In the genomic region with DNA sequence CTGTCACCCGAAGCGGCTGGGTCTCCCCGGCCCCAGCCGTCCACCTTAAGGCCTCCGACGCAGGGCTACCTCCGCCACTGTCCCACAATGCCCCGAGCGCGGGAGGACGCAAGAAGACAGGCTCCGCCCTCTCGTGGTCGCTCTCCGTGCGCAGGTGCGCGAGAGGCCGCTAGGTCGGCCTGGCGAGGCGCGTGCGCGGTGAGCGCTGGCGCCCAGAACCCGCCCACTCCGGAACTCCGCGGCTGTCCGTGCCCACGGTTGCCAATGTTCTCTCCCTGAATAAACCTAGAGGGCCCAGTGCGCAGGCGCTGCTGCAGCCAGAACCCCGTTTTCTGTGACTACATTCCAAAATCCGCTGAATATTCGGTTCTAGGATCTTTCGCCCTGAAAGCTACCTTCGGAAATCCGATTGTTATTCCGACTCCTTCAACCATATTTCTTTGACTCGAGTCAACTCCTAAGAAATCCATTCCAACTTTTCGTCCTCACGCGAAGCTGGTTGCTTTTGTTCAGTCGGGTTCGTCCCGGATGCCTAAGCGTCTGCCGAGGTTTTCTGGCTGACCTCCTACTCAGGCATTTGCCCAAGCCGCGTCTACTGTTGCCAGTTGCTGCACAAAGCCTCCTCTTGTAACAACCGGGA, we compare ENCODE assay signal across 8 mouse cellular contexts. TPM values are rescaled to one million over a fixed set of nuclear protein-coding genes. Genes with fewer than 3 reads are reported as not detected.
DNase-seq lines count a peak whose midpoint lies in the region; ATAC-seq and TF ChIP-seq lines count a peak whose summit lies in the region.

Gene Ppp6r1 (minus strand): TSS at position 108 of the 640 bp plus-strand sequence.

- DNase-seq in MEL (ENCODE audit: low read depth, low spot score): peak; percentile 97
- peak; percentile 97 to 99 for DNase-seq in cerebellum, adult 2 months
- DNase-seq in forebrain, postnatal 0 days: peak; percentile 99
- DNase-seq in heart, postnatal 4 days: peak; percentile 97
- peak; percentile 97 for DNase-seq in layer of hippocampus, adult 8-10 months (ENCODE audit: low spot score in 2 of 2)
- DNase-seq in ovary, adult 18-20 months (ENCODE audit: low spot score): peak; percentile 97
- DNase-seq in thymus, postnatal 0 days (ENCODE audit: low spot score): peak; percentile 99

- peaks cover 17 to 20% of the 10 kb centered on the region in 2 experiments for H3K4me1 ChIP-seq in MEL (ENCODE audit: control insufficient read depth in 1 of 2, insufficient read depth in 2 of 2, low read length in 2 of 2)
- no peaks in the 10 kb centered on the region; the same call in none of the 2 replicates for H3K4me1 ChIP-seq in cerebellum, adult 2 months (ENCODE audit: control insufficient read depth, insufficient read depth, low read length)
- peaks cover 18% of the 10 kb centered on the region for H3K4me1 ChIP-seq in forebrain, postnatal 0 days (ENCODE audit: insufficient read depth)
- H3K4me1 ChIP-seq in lung, embryonic 15.5 days: peaks cover 47% of the 10 kb centered on the region

- under 1% methylated on average over 54 of the region's 54 CpGs for WGBS in cerebellum, adult 2 months
- WGBS in forebrain, postnatal 0 days: under 1% methylated on average over 54 of the region's 54 CpGs
- WGBS in lung, embryonic 15.5 days: under 1% methylated on average over 54 of the region's 54 CpGs

- H3K4me3 ChIP-seq in MEL (ENCODE audit: control insufficient read depth in 1 of 2, insufficient read depth in 1 of 2, low read depth in 2 of 2, low read length in 2 of 2): peak within 1 kb of the TSS; percentile 79 to 85
- peak within 1 kb of the TSS; percentile 70 for H3K4me3 ChIP-seq in cerebellum, adult 2 months (replicated peaks; ENCODE audit: insufficient read depth, low read depth, low read length)
- H3K4me3 ChIP-seq in forebrain, postnatal 0 days (ENCODE audit: low read depth, low read length): peak within 1 kb of the TSS; percentile 82
- peak within 1 kb of the TSS; percentile 96 for H3K4me3 ChIP-seq in lung, embryonic 15.5 days

- peak within 1 kb of the TSS; percentile 86 for H3K9ac ChIP-seq in MEL (ENCODE audit: control insufficient read depth, low read depth, low read length, poor library complexity, severe bottlenecking)
- H3K9ac ChIP-seq in forebrain, postnatal 0 days: peak within 1 kb of the TSS; percentile 90
- H3K9ac ChIP-seq in lung, embryonic 15.5 days: peak within 1 kb of the TSS; percentile 98

- H3K9me3 ChIP-seq in MEL (replicated peaks; ENCODE audit: insufficient read depth, low read length): no peaks in the 10 kb centered on the region
- no peaks in the 10 kb centered on the region for H3K9me3 ChIP-seq in forebrain, postnatal 0 days (ENCODE audit: low read length)
- no peaks in the 10 kb centered on the region for H3K9me3 ChIP-seq in lung, embryonic 15.5 days

- TF ChIP-seq EP300 in MEL (IDR thresholded peaks at IDR 0.05; ENCODE audit: low read depth in 1 of 2, low read length in 2 of 2): no peak

- TF ChIP-seq RAD21 in MEL (IDR thresholded peaks at IDR 0.05; ENCODE audit: low read depth, low read length): no peak

- peak within 1 kb of the TSS; percentile 89 for H3K27ac ChIP-seq in MEL (ENCODE audit: control insufficient read depth, low read depth, low read length)
- H3K27ac ChIP-seq in cerebellum, adult 2 months (ENCODE audit: insufficient read depth, low read length): peak within 1 kb of the TSS; percentile 53
- peak within 1 kb of the TSS; percentile 94 for H3K27ac ChIP-seq in forebrain, postnatal 0 days (ENCODE audit: low read depth, low read length)
- H3K27ac ChIP-seq in lung, embryonic 15.5 days: peak within 1 kb of the TSS; percentile 93

- H3K36me3 ChIP-seq in MEL (ENCODE audit: control insufficient read depth in 1 of 2, insufficient read depth in 2 of 2, low read length in 2 of 2): peaks cover 0 to 34% of the 10 kb centered on the region in 2 experiments; a peak in 2 of 4 replicates
- H3K36me3 ChIP-seq in forebrain, postnatal 0 days (ENCODE audit: insufficient read depth): peaks cover 17% of the 10 kb centered on the region
- H3K36me3 ChIP-seq in lung, embryonic 15.5 days: peaks cover 9% of the 10 kb centered on the region; the same call in 1 of the 2 replicates

- H3K79me2 ChIP-seq in MEL (ENCODE audit: control insufficient read depth, insufficient read depth, low read length, poor library complexity): peaks cover 45% of the 10 kb centered on the region

- no peak for TF ChIP-seq CTCF in MEL (IDR thresholded peaks at IDR 0.05 in 2 of 3, conservative IDR thresholded peaks at IDR 0.05 in 1 of 3; ENCODE audit: control insufficient read depth in 1 of 3, insufficient read depth in 1 of 3, low read depth in 2 of 3, low read length in 3 of 3, poor library complexity in 1 of 3, severe bottlenecking in 1 of 3)
- TF ChIP-seq CTCF in cerebellum, adult 2 months (IDR thresholded peaks at IDR 0.05; ENCODE audit: borderline replicate concordance, insufficient read depth, low read depth, low read length): peak; percentile 5; the same call in 1 of the 2 replicates
- TF ChIP-seq CTCF in forebrain, postnatal 0 days (IDR thresholded peaks at IDR 0.05; ENCODE audit: low read depth): peak; percentile 71

- peak within 1 kb of the TSS; percentile 90 for H3K4me2 ChIP-seq in forebrain, postnatal 0 days (ENCODE audit: low read depth)
- H3K4me2 ChIP-seq in lung, embryonic 15.5 days: peak within 1 kb of the TSS; percentile 86

- TF ChIP-seq POLR2A in MEL (IDR thresholded peaks at IDR 0.05; ENCODE audit: control insufficient read depth in 1 of 2, insufficient read depth in 1 of 2, low read depth in 1 of 2, low read length in 2 of 2, poor library complexity in 1 of 2): peak; percentile 75 to 96
- TF ChIP-seq POLR2A in cerebellum, adult 2 months (IDR thresholded peaks at IDR 0.05; ENCODE audit: borderline replicate concordance, insufficient read depth, low read length): peak; percentile 75; the same call in 1 of the 2 replicates

- peak; percentile 97 for ATAC-seq in forebrain, postnatal 0 days
- ATAC-seq in lung, embryonic 15.5 days (ENCODE audit: borderline replicate concordance, extremely low read depth, low FRiP score, low TSS enrichment): peak; percentile 96

- H3K27me3 ChIP-seq in MEL (ENCODE audit: control insufficient read depth in 1 of 2, insufficient read depth in 2 of 2, low read length in 2 of 2): no peaks in the 10 kb centered on the region
- H3K27me3 ChIP-seq in cerebellum, adult 2 months (ENCODE audit: control insufficient read depth, insufficient read depth, low read length): no peaks in the 10 kb centered on the region
- H3K27me3 ChIP-seq in forebrain, postnatal 0 days (ENCODE audit: insufficient read depth, low read length): no peaks in the 10 kb centered on the region
- no peaks in the 10 kb centered on the region for H3K27me3 ChIP-seq in lung, embryonic 15.5 days

TF ChIP-seq in MEL, 35 proteins besides CTCF, POLR2A, EP300 and RAD21 (continues in another document):
- TF ChIP-seq MAX (IDR thresholded peaks at IDR 0.05; ENCODE audit: low read length) (no peak), TBP (IDR thresholded peaks at IDR 0.05; ENCODE audit: low read depth, low read length) (peak; percentile 56), SMC3 (IDR thresholded peaks at IDR 0.05; ENCODE audit: low read depth, low read length) (no peak), GATA1 (IDR thresholded peaks at IDR 0.05; ENCODE audit: low read depth, low read length) (no peak), USF2 (IDR thresholded peaks at IDR 0.05; ENCODE audit: borderline replicate concordance in 1 of 2, insufficient read depth in 1 of 2, low read depth in 1 of 2, low read length in 2 of 2) (no peak), SIN3A (IDR thresholded peaks at IDR 0.05; ENCODE audit: low read length) (peak; percentile 81), RCOR1 (IDR thresholded peaks at IDR 0.05; ENCODE audit: low read depth, low read length) (no peak), MEF2A (IDR thresholded peaks at IDR 0.05; ENCODE audit: extremely low read depth, insufficient replicate concordance, low read depth, low read length, poor library complexity, severe bottlenecking) (no peak), TCF12 (IDR thresholded peaks at IDR 0.05; ENCODE audit: low read depth, low read length) (peak; percentile 63), MXI1 (IDR thresholded peaks at IDR 0.05; ENCODE audit: low read depth, low read length) (peak; percentile 17), MYC (IDR thresholded peaks at IDR 0.05; ENCODE audit: low read depth, low read length) (no peak), BHLHE40 (IDR thresholded peaks at IDR 0.05; ENCODE audit: borderline replicate concordance, low read depth, low read length) (no peak), ETS1 (IDR thresholded peaks at IDR 0.05; ENCODE audit: low read depth, low read length) (no peak; the same call in 1 of the 2 replicates), GABPA (IDR thresholded peaks at IDR 0.05; ENCODE audit: low read depth, low read length) (no peak), NELFE (IDR thresholded peaks at IDR 0.05; ENCODE audit: low read depth, low read length) (peak; percentile 84), TAL1 (IDR thresholded peaks at IDR 0.05; ENCODE audit: low read length) (no peak), UBTF (IDR thresholded peaks at IDR 0.05; ENCODE audit: borderline replicate concordance, insufficient read depth, low read depth, low read length) (peak; percentile 9; the same call in 1 of the 2 replicates), ZC3H11A (IDR thresholded peaks at IDR 0.05; ENCODE audit: low read depth, low read length) (no peak), MAZ (IDR thresholded peaks at IDR 0.05; ENCODE audit: low read depth, low read length) (no peak), JUND (IDR thresholded peaks at IDR 0.05; ENCODE audit: low read depth, low read length) (no peak), HCFC1 (IDR thresholded peaks at IDR 0.05; ENCODE audit: low read depth, low read length) (peak; percentile 85), POLR2AphosphoS5 (IDR thresholded peaks at IDR 0.05; ENCODE audit: borderline replicate concordance, low read depth, low read length) (no peak), CHD1 (IDR thresholded peaks at IDR 0.05; ENCODE audit: low read depth, low read length) (no peak), MYB (IDR thresholded peaks at IDR 0.05; ENCODE audit: low read depth, low read length) (no peak)

RNA-seq across cellular contexts. Expression of gene Ppp6r1, which starts in this region (rescaled TPM):
- total RNA-seq in MEL (2012; rRNA removed): 89.5 and 93.1 TPM in 2 replicates
- 100 to 1,000 TPM in 1 of 2 experiments, not detected in 1; 167 TPM for polyA plus RNA-seq in MEL (2012; ENCODE audit: insufficient read depth in 1 of 2, insufficient read length in 2 of 2, low read depth in 1 of 2, low replicate concordance in 2 of 2, missing spikeins in 1 of 2)
- 130 and 136 TPM in 2 replicates for polyA plus RNA-seq in cerebellum, adult 2 months (2012; rRNA removed)
- total RNA-seq in forebrain, postnatal 0 days (2014; rRNA removed): 89.3 and 99.1 TPM in 2 replicates
- polyA plus RNA-seq in forebrain, postnatal 0 days (2015; fragmentation: Nextera tagmentation; extraction: Ambion mirVana): 5.1 and 8.3 TPM in 2 replicates
- 10 to 100 TPM; 79.1 to 81.3 TPM for total RNA-seq in heart, postnatal 4 days (2021)
- 100 to 1,000 TPM; 130 to 139 (median 134) TPM for total RNA-seq in layer of hippocampus, adult 8-10 months (2022)
- 9.0 and 9.2 TPM in 2 replicates for polyA plus RNA-seq in lung, embryonic 15.5 days (2015; fragmentation: Nextera tagmentation; extraction: Ambion mirVana)
- 19.8 and 23.8 TPM in 2 replicates for polyA plus RNA-seq in thymus, postnatal 0 days (2015; fragmentation: Nextera tagmentation; extraction: Ambion mirVana)

Comparison
In these comparisons a context has a peak if more than half of its experiments do, and no peak if none do; other contexts are left out.
1. Peak in every context shown above with its lines: DNase-seq, ATAC-seq, H3K4me3 ChIP-seq and H3K27ac ChIP-seq.
2. CTCF ChIP-seq: peak in cerebellum, adult 2 months (single experiment) and forebrain, postnatal 0 days (single experiment); none in MEL (0 of 3).